Mouse (Mus musculus) bone marrow, adult 2 months (tissue): ENCODE measurements at regions not wholly inside any gene's neighbourhood (a gene's known extent, or its start where the extent isn't known, plus 50 kb on each side); places are given as distances from the start of the nearest gene placed in this dataset.
A peak's percentile ranks its signal among the peaks of the same experiment; 100 is the strongest.
"Not testable (repeated sequence)": the region's sequence is repeated elsewhere in the genome, so short reads cannot be mapped to it uniquely, and the experiment has no call there.

Experiments
- H3K27ac ChIP-seq: fragments of 200-500 bp; 2 replicates; pipeline ENCODE4 v1.5.1; 2012; ENCODE audit warnings: low read depth, mild to moderate bottlenecking, control low read depth, inconsistent platforms, low read length; ENCODE audit not compliant: control insufficient read depth, poor library complexity, insufficient read depth
- H3K4me1 ChIP-seq: fragments of 200-500 bp; 2 replicates; pipeline ENCODE4 v1.6.1; 2011; ENCODE audit warnings: low read length; ENCODE audit not compliant: control insufficient read depth, insufficient read depth
- H3K4me3 ChIP-seq: fragments of 200-500 bp; replicated peaks from 2 replicates; pipeline ENCODE3; 2011; ENCODE audit warnings: mild to moderate bottlenecking, low read depth, low read length, control low read depth; ENCODE audit not compliant: control insufficient read depth
- CTCF ChIP-seq: fragments of 200-500 bp; IDR thresholded peaks from 2 replicates; pipeline ENCODE4 v1.5.1; 2011; ENCODE audit warnings: low read length, control low read depth; ENCODE audit not compliant: control insufficient read depth, insufficient read depth
- POLR2A ChIP-seq: fragments of 200-500 bp; IDR thresholded peaks from 2 replicates; pipeline ENCODE4 v1.6.1; 2011; ENCODE audit warnings: low read depth, mild to moderate bottlenecking, control low read depth, low read length, borderline replicate concordance; ENCODE audit not compliant: control insufficient read depth
- WGBS: fragments of 180-500 bp; shearing (Covaris S2); methylation state at CpG from one replicate; pipeline ENCODE4 v1.1.7; 2018; 5-methylcytosine and 5-hydroxymethylcytosine counted together

GRCm38 (mm10) chr12:117365181-117365580 lies 151.1 kb upstream of the Rapgef5 start:
- Histone ChIP-seq H3K4me1 (no peaks in the 10 kb centered on the region), H3K27ac (no peak overlapping the region), H3K4me3 (no peak overlapping the region)
- TF ChIP-seq POLR2A: no peak
- TF ChIP-seq CTCF: no peak
- WGBS: 90% methylated on average over 2 of the region's 2 CpGs

GRCm38 (mm10) chr12:117365876-117366275 lies 150.4 kb upstream of the Rapgef5 start:
- Histone ChIP-seq H3K4me1 (no peaks in the 10 kb centered on the region), H3K4me3 (no peak overlapping the region), H3K27ac (no peak overlapping the region)
- WGBS: 62% methylated on average over 5 of the region's 5 CpGs
- TF ChIP-seq POLR2A (no peak), CTCF (no peak)

- Histone ChIP-seq H3K4me1 (peaks cover 2% of the 10 kb centered on the region; the same call in 1 of the 2 replicates), H3K27ac (no peak overlapping the region), H3K4me3 (peak overlapping the region; percentile 47)
- TF ChIP-seq CTCF (no peak), POLR2A (no peak)
- 49% methylated on average over 21 of the region's 21 CpGs for WGBS
These were observed 137.9 kb upstream of the Rapgef5 start for GRCm38 (mm10) chr12:117378297-117378887.

- Histone ChIP-seq H3K27ac (no peak overlapping the region), H3K4me1 (peaks cover 2% of the 10 kb centered on the region; the same call in 1 of the 2 replicates), H3K4me3 (no peak overlapping the region)
- no peak for TF ChIP-seq CTCF
- TF ChIP-seq POLR2A: no peak
- WGBS: 64% methylated on average over 16 of the region's 16 CpGs
These were observed 137.0 kb upstream of the Rapgef5 start for GRCm38 (mm10) chr12:117379103-117379850.

GRCm38 (mm10) chr12:117380836-117381235 lies 135.4 kb upstream of the Rapgef5 start:
- H3K4me3 ChIP-seq: no peak overlapping the region
- TF ChIP-seq POLR2A: no peak
- TF ChIP-seq CTCF: no peak
- H3K27ac ChIP-seq: no peak overlapping the region
- WGBS: 75% methylated on average over 6 of the region's 6 CpGs
- peaks cover 2% of the 10 kb centered on the region; the same call in 1 of the 2 replicates for H3K4me1 ChIP-seq

- WGBS: 81% methylated on average over 1 of the region's 4 CpGs
- H3K4me1 ChIP-seq, H3K4me3 ChIP-seq, H3K27ac ChIP-seq: not testable (repeated sequence)
These were observed 133.6 kb upstream of the Rapgef5 start for GRCm38 (mm10) chr12:117382727-117383126.

GRCm38 (mm10) chr12:117385072-117385666 lies 131.1 kb upstream of the Rapgef5 start:
- 13% methylated on average over 6 of the region's 6 CpGs for WGBS
- no peak overlapping the region for H3K27ac ChIP-seq
- TF ChIP-seq POLR2A (no peak), CTCF (peak; percentile 91)
- no peaks in the 10 kb centered on the region for H3K4me1 ChIP-seq
- no peak overlapping the region for H3K4me3 ChIP-seq

GRCm38 (mm10) chr12:117385697-117386096 lies 130.6 kb upstream of the Rapgef5 start:
- 13% methylated on average over 1 of the region's 1 CpGs for WGBS
- no peak overlapping the region for H3K27ac ChIP-seq
- H3K4me1 ChIP-seq: no peaks in the 10 kb centered on the region
- no peak for TF ChIP-seq POLR2A
- TF ChIP-seq CTCF: no peak
- no peak overlapping the region for H3K4me3 ChIP-seq

GRCm38 (mm10) chr12:117386957-117387356 lies 129.3 kb upstream of the Rapgef5 start:
- no peak overlapping the region for H3K27ac ChIP-seq
- H3K4me1 ChIP-seq: no peaks in the 10 kb centered on the region
- no peak overlapping the region for H3K4me3 ChIP-seq
- TF ChIP-seq POLR2A (no peak), CTCF (no peak)
- 82% methylated on average over 9 of the region's 9 CpGs for WGBS
